Mouse (Mus musculus) hindbrain, embryonic 15.5 days (tissue): ENCODE data around the gene Fgfr2. TPM values are rescaled to one million over a fixed set of nuclear protein-coding genes. Genes with fewer than 3 reads are reported as not detected.
A peak's percentile ranks its signal among the peaks of the same experiment; 100 is the strongest.

Source experiments
- ATAC-seq: fragments of 200-750 bp; cut with Nextera tagmentation; 2 replicates; pipeline ENCODE4 v1.8.0; 2017; ENCODE audit warnings: low read depth, moderate number of reproducible peaks, moderate TSS enrichment; ENCODE audit not compliant: low FRiP score
- H3K27ac ChIP-seq: fragments of 300-500 bp; sonication (generic); replicated peaks from 2 replicates; pipeline ENCODE4 v1.5.1; 2015; ENCODE audit warnings: mild to moderate bottlenecking, inconsistent platforms
- H3K27me3 ChIP-seq: fragments of 300-500 bp; sonication (generic); 2 replicates; pipeline ENCODE4 v1.6.1; 2015; ENCODE audit warnings: control low read depth, inconsistent platforms
- H3K36me3 ChIP-seq: fragments of 300-500 bp; sonication (generic); 2 replicates; pipeline ENCODE4 v1.6.1; 2015; ENCODE audit warnings: control low read depth, inconsistent platforms
- H3K4me1 ChIP-seq: fragments of 300-500 bp; sonication (generic); replicated peaks from 2 replicates; pipeline ENCODE4 v1.6.1; 2015; ENCODE audit warnings: control low read depth, inconsistent platforms
- H3K4me2 ChIP-seq: fragments of 300-500 bp; sonication (generic); 2 replicates; pipeline ENCODE4 v1.6.1; 2015; ENCODE audit warnings: moderate library complexity, mild to moderate bottlenecking, inconsistent platforms
- H3K4me3 ChIP-seq: fragments of 300-500 bp; sonication (generic); 2 replicates; pipeline ENCODE4 v1.5.1; 2015; ENCODE audit warnings: mild to moderate bottlenecking, inconsistent platforms
- H3K9ac ChIP-seq: fragments of 300-500 bp; sonication (generic); 2 replicates; pipeline ENCODE4 v1.6.1; 2015; ENCODE audit warnings: inconsistent platforms
- H3K9me3 ChIP-seq: fragments of 300-500 bp; sonication (generic); 2 replicates; pipeline ENCODE4 v1.6.1; 2016; ENCODE audit warnings: control low read depth, inconsistent platforms
- WGBS: fragments of 180-500 bp; shearing (Covaris S2); methylation state at CpG from one replicate; pipeline ENCODE4 v1.1.7; 2015; 5-methylcytosine and 5-hydroxymethylcytosine counted together
- polyA plus RNA-seq: library from polyadenylated mRNA; unstranded; fragments of >200 nt; fragmentation: Nextera tagmentation; extraction: Ambion mirVana; gene quantifications from 2 replicates; pipeline ENCODE4 v1.2.1, GENCODE M21; 2015

Gene Fgfr2
- polyA plus RNA-seq, 1 experiment from 2014 or later, result 28.5 TPM

DNA sequence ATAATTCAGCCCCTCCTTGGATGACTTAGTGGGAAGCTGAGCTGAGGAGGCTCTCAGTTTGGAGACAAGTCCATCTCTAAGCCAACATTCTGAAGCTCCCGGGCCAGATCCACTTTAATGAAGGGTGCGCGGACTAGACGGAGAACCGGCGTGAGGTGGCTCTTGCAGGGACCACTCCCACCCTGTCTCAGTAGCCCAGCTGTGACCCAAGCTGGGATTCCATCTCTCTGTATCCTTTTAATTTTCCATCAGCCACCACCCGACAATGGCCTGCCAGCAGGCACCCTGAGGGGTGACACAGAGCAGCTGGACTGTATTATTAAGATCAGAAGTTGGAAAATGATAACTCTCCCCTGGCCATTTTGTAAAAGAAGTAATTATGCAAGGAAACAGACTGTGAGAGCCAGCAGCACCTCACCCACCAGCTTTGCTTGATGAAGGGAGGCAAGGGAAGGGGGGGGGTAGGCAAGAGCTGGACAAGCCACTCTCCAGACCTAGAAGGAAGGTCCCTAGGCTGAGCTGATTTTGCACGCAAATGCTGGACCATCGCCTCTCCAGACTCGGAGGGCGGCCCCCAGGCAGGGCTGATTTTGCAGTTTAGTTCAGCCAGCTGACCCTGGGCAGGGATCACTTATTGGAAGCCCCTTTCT is 785.8 kb downstream of the Fgfr2 start:
- Histone ChIP-seq H3K4me3 (no peak overlapping the region), H3K9me3 (no peaks in the 10 kb centered on the region), H3K36me3 (no peaks in the 10 kb centered on the region), H3K27me3 (no peaks in the 10 kb centered on the region), H3K27ac (peak overlapping the region; percentile 51; the same call in 1 of the 2 replicates), H3K4me1 (peaks cover 20% of the 10 kb centered on the region), H3K9ac (no peak overlapping the region), H3K4me2 (no peak overlapping the region)
- WGBS, result 63% methylated on average over 11 of the region's 11 CpGs
- ATAC-seq, result no peak

DNA sequence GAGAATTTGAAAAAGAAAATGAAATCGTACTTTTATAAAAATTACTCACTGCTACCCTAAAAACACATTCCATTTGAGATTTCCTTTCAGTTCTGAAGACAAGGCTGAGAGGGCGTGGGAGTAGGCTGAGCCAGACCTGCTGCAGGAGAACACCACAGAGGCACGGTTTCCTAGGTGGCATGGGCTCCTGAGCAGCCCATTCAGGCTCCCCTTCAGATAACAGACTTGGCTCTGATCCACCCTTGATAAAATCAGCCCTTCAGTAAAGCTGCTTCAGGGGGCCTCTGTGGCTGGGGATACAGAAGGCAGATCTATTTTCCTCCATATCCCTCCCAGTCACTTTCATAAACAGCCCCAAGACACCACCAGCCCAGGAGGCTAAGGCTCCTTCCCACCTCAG is 786.4 kb downstream of the Fgfr2 start:
- 45% methylated on average over 3 of the region's 3 CpGs for WGBS
- H3K4me2 ChIP-seq, result no peak overlapping the region
- peak overlapping the region; percentile 51; the same call in 1 of the 2 replicates for H3K27ac ChIP-seq
- H3K9me3 ChIP-seq, result no peaks in the 10 kb centered on the region
- no peak overlapping the region for H3K4me3 ChIP-seq
- no peaks in the 10 kb centered on the region for H3K27me3 ChIP-seq
- no peak overlapping the region for H3K9ac ChIP-seq
- no peak for ATAC-seq
- H3K36me3 ChIP-seq, result no peaks in the 10 kb centered on the region
- peaks cover 26% of the 10 kb centered on the region for H3K4me1 ChIP-seq

DNA sequence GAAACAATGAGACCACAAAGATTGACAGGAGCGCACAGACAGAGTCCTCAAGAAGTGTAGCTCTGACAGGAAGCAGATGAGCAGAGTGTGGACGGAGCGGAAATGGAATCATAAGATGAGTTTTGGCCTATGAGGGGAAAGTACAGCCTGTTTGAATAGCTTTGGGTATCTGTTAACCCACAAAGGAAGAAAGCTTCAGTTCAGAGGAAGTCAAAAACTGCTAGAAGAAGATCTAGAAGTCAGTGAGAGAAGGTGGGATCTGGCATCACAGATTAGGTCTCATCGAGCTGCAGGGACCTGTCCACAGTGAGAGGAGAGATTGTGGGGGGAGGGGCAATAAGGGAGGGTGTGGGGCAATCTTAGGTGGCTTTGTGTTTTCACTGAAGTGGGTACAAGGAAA is 787.8 kb downstream of the Fgfr2 start:
- 96% methylated on average over 4 of the region's 4 CpGs for WGBS
- Histone ChIP-seq H3K4me1 (peaks cover 26% of the 10 kb centered on the region), H3K36me3 (no peaks in the 10 kb centered on the region), H3K4me3 (no peak overlapping the region), H3K4me2 (no peak overlapping the region), H3K9ac (no peak overlapping the region), H3K27me3 (no peaks in the 10 kb centered on the region), H3K9me3 (no peaks in the 10 kb centered on the region), H3K27ac (no peak overlapping the region)
- no peak for ATAC-seq

DNA sequence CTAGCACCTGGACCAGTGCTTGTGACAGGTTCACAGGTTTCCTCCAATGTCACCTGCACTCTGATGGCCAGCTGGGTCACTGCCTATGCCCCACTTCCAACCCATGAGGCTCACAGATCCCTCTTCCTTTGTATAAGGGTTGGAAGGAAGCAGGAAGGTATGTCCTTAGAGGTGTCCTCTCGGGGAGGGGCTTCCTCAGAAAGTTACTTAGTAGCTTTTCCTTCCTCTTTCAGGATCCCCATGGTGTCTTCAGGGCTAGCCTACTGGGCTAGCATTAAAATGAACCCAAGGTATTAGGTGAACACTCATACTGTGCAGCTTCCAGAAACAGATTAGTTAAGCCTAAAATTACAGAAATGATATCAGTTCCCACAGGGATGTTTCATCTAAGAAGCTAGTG is 790.1 kb downstream of the Fgfr2 start:
- no peak overlapping the region for H3K4me3 ChIP-seq
- no peak overlapping the region for H3K27ac ChIP-seq
- H3K27me3 ChIP-seq, result no peaks in the 10 kb centered on the region
- no peak overlapping the region for H3K9ac ChIP-seq
- peaks cover 26% of the 10 kb centered on the region for H3K4me1 ChIP-seq
- H3K9me3 ChIP-seq, result no peaks in the 10 kb centered on the region
- H3K4me2 ChIP-seq, result no peak overlapping the region
- no peak for ATAC-seq
- 83% methylated on average over 1 of the region's 1 CpGs for WGBS
- no peaks in the 10 kb centered on the region for H3K36me3 ChIP-seq

DNA sequence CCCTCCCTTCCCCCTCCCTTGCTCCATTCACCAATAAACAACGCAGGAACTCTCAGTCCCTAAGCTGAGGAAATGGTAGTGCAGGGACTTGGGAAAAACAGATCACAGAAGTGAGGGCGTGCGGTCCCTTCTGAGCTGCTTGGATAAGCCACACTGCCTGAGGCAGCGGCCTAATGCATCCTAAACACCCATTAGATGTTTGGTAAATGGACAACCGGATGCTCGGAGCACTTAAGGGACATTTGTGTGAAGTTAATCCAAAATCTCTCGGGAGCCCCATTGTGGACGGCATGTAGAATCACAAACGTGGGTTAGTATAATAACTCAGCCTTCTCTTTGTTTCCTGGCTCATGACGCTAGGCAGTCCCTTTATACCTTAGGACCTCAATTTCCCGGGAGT is 791.0 kb downstream of the Fgfr2 start:
- WGBS, result 40% methylated on average over 11 of the region's 11 CpGs
- Histone ChIP-seq H3K9me3 (no peaks in the 10 kb centered on the region), H3K9ac (no peak overlapping the region), H3K4me1 (peaks cover 19% of the 10 kb centered on the region), H3K4me3 (no peak overlapping the region), H3K36me3 (no peaks in the 10 kb centered on the region), H3K27ac (no peak overlapping the region), H3K4me2 (no peak overlapping the region), H3K27me3 (no peaks in the 10 kb centered on the region)
- no peak for ATAC-seq

DNA sequence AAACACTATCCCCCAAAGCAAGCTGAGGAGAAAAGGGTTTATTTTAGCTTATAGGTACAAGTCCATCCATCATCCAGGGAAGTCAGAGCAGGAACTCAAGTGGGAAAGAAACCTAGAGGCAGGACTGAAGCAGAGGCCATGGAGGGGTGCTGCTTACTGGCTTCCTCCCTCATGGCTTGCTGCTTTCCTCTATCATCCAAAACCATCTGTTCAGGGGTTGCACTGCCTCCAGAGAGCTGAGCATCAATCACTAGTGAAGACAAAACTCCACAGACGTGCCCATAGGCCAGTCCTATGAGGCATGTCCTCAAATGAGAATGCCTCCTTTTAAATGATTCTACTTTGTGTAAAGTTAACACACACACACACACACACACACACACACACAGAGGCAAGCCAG is 793.0 kb downstream of the Fgfr2 start:
- no peak for ATAC-seq
- WGBS, result 28% methylated on average over 1 of the region's 1 CpGs

DNA sequence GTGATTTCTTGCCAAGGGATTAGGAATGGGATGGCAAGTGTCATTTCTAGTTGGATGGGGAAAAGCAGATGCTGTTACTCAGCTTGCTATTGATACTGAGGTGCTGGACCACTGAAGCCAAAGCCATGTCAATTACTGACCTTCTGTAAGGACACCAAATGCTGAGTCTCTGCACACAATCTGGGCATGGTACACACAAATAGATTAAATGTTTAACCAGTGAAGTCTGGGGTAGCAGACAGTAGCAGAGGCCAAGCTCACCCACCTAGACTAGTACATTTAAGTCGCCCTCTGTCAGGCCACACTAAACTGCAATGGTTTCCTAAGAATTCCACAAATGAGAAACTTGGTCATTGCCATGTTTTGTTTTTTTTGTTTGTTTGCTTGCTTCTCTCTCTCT is 794.5 kb downstream of the Fgfr2 start:
- Histone ChIP-seq H3K4me1 (peaks cover 11% of the 10 kb centered on the region), H3K4me2 (no peak overlapping the region), H3K27ac (no peak overlapping the region), H3K9ac (no peak overlapping the region), H3K36me3 (no peaks in the 10 kb centered on the region), H3K27me3 (no peaks in the 10 kb centered on the region), H3K4me3 (no peak overlapping the region), H3K9me3 (no peaks in the 10 kb centered on the region)
- WGBS, result 93% methylated on average over 1 of the region's 1 CpGs
- no peak for ATAC-seq

More for the DNA sequence above, 793.0 kb downstream of the Fgfr2 start:
- Histone ChIP-seq H3K9ac (no peak overlapping the region), H3K4me3 (no peak overlapping the region), H3K27me3 (no peaks in the 10 kb centered on the region), H3K9me3 (no peaks in the 10 kb centered on the region), H3K27ac (no peak overlapping the region), H3K36me3 (no peaks in the 10 kb centered on the region), H3K4me1 (peaks cover 11% of the 10 kb centered on the region), H3K4me2 (no peak overlapping the region)

DNA sequence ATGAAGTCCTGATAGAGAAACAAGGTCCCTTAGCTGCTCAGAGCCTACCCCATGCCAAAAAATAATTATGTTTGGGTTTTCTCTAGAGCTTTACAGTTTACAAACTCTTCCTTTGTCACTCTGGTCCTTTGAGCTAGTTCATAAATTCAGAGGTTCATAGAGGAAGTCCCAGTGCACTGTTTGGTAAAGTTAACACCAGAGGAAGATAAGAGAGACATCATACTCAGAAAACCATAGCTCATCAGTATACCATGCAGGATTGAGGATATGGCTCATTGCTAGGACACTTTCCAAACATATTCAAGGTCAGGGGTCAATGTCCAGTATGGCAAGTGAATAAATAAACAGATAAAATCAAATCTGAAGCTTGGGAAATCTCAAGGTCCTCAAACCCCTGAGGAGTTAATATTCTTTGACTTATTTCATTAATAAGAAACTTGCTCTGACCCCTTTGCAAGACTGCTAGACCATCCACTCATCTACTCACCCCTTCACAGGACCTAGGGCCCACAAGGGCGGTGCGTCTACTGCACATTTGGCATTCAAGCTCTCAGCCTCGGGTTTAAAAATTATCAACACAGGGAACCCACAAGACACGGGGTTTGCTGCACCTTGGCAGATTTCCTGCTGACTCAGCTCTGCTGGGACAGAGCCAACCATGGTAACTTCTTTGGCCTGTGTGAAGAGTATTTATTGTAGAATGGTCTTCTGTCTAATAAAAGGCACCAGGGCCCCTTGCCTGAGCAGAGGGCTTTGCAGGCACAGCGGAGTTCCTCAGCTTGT is 797.4 kb downstream of the Fgfr2 start:
- no peak overlapping the region for H3K9ac ChIP-seq
- WGBS, result 69% methylated on average over 5 of the region's 5 CpGs
- peaks cover 4% of the 10 kb centered on the region; the same call in 1 of the 2 replicates for H3K4me1 ChIP-seq
- no peak overlapping the region for H3K4me2 ChIP-seq
- H3K36me3 ChIP-seq, result no peaks in the 10 kb centered on the region
- H3K9me3 ChIP-seq, result no peaks in the 10 kb centered on the region
- H3K27me3 ChIP-seq, result no peaks in the 10 kb centered on the region
- no peak overlapping the region for H3K4me3 ChIP-seq
- ATAC-seq, result no peak
- H3K27ac ChIP-seq, result no peak overlapping the region

DNA sequence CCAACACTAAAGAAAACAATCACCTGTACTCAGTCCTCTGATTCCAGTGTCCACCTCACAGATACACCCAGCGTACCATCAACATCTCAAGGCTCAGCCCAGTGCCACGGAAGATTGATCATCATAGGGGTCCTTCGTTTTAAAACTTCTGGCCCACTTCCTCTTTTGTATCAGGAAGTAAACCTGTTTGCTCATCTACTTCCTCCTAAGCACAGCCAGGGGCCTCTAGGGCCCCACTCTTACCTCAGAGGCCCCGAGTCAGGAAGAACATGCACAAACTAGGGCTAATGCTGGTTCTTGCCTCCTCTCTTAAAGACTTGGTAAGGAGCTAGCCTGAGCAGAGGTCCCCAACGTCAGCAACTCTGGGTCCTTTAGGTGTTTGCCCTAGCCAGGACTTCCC is 799.7 kb downstream of the Fgfr2 start:
- no peak overlapping the region for H3K27ac ChIP-seq
- no peaks in the 10 kb centered on the region for H3K9me3 ChIP-seq
- peaks cover 5% of the 10 kb centered on the region for H3K4me1 ChIP-seq
- no peaks in the 10 kb centered on the region for H3K27me3 ChIP-seq
- H3K4me3 ChIP-seq, result no peak overlapping the region
- no peaks in the 10 kb centered on the region for H3K36me3 ChIP-seq
- ATAC-seq, result no peak
- 89% methylated on average over 5 of the region's 5 CpGs for WGBS
- H3K9ac ChIP-seq, result no peak overlapping the region
- H3K4me2 ChIP-seq, result no peak overlapping the region

DNA sequence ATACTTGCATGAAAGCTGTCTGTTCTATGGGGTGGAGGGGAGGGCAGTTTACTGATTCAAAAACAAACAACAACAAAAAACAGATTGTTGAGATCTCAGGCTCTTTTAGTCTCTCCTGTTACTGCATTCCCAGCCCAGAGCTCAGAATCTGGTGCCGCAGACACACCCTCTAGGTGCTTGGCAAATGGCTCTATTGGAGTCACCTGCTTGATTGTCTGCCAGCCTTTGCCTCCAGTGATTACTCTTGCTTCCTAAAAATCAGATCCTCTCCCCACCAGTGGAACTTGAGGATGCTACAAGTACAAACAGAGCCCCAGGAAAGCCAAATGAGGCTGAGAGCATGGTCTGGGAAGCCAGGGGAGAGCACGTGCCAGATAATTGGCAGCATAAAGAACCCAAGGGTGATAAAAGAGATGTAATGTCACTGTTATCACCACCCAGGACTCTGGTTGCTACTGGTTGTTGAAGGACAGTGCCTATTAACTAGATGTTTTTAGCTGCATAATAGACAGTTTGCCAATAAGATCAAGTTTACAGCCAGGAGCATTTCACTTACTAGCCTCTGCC is 801.7 kb downstream of the Fgfr2 start:
- Histone ChIP-seq H3K9ac (no peak overlapping the region), H3K4me1 (peaks cover 18% of the 10 kb centered on the region), H3K4me3 (no peak overlapping the region), H3K36me3 (no peaks in the 10 kb centered on the region), H3K27ac (no peak overlapping the region), H3K4me2 (no peak overlapping the region), H3K9me3 (no peaks in the 10 kb centered on the region), H3K27me3 (no peaks in the 10 kb centered on the region)
- no peak for ATAC-seq
- WGBS, result 63% methylated on average over 2 of the region's 2 CpGs

DNA sequence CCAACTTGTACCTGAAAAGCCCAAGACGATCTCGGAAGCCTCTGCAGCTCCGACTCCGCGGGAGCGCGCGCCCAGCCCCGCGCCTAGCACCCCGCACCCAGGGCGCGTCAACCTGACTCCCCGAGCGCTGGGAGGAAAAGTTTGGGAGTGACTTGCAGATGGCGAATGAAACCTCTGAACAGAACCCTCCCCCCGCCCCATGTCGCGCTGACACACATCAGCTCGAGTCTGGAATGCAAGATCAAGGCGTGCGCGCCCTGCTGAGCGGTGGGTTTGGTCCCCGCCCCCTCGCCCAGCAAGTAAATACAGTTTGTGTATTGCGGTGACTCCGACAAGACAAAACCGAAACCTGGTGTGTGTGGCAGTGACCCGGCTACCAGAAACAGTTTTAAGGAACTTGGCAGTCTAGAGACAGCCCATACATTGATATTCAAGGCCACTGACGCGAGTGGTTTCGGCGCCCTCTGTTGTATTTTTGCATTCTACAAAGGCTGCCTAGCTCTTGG is 806.1 kb downstream of the Fgfr2 start, which contains the start of gene Chst15:
Gene Chst15 (minus strand): TSS at position 193 of the 506 bp plus-strand sequence.
- Histone ChIP-seq H3K9ac (peak within 1 kb of the TSS; percentile 77), H3K4me3 (peak within 1 kb of the TSS; percentile 83), H3K27ac (peak within 1 kb of the TSS; percentile 89), H3K4me2 (peak within 1 kb of the TSS; percentile 97), H3K9me3 (no peaks in the 10 kb centered on the region), H3K36me3 (no peaks in the 10 kb centered on the region), H3K27me3 (no peaks in the 10 kb centered on the region), H3K4me1 (peaks cover 40% of the 10 kb centered on the region)
- peak; percentile 31 for ATAC-seq
- under 1% methylated on average over 34 of the region's 34 CpGs for WGBS
